Mouse (Mus musculus): ENCODE results near the gene Gemin8.

The Gemin8 gene

DNA sequence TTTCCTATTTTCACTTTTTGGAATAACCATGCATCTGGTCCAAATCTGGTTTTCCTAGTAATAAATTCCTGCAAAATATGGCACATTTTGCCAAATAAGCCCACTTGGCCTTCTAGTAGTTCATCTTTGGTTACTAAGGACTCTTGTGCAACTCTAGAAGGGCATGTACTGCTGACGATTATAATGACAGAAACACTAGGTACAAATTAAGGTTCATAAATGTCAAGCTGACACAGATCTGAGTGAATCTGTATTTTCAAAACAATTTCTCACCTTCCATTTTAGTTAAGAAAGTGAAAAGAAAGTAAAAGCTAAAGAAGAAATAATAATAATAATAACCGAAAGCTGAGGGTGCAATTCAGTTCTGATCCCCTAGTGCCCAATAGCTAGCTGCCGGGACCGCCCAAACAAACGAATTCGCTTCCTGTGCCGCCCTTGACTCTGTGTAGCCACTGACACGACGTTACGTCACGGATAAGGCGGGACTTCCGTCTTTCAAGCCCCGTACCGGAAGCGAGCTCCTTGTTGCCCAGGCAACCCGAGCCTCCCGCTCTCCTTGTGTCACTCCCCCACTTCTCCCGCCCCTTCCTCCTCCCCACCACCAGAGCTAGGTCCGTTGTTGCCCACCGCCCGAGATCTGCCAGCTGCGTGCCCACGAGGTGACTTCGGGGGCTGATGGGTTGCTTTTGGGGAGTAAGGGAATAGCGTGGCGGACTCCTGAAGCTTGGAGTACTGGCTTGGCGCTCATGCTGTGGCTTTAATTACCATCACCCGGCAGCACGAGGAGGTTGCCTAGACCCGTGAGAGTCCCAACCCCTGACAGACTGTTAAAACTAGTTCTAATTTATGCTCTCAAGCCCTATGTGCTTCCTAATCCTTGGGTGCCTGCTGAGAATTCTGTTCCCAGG lies at the start of gene Gemin8:
Gene Gemin8, plus strand, starts transcription at position 563 of the 908 bp plus-strand sequence.
- peak; percentile 98 for DNase-seq

DNA sequence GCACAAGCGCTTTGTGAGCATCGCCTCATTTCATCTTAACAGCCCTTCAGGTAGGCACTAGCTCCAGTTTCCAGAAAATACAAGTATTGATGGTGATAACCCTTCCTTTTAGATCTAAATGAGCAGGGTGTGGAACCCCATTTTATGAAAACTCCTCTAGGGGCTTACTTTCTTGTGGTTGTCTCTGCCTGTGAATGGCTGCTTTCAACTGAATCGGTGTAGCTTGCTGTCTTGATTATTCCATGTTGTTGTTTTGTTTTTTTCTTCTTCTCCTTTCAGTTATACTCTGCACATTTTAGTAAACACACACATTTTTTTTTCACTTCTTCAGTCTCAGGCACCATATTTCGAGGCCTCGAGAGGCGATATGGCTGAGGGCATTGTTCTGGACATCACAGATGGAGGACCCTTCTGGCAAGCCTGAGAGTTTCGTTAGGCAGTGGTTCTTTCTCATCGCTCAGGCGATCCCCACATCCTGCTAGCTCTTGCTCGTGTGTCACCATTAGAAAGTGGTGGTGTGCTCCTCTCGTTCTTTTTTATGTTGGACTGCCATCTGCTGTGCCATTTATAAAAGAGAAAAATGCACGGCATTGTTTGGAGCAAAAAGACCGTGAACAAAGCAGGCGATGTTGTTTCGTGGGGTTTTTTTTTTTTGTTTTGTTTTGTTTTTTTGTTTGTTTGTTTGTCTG lies 23.0 kb upstream of the Gemin8 start:
- no peak for DNase-seq

DNA sequence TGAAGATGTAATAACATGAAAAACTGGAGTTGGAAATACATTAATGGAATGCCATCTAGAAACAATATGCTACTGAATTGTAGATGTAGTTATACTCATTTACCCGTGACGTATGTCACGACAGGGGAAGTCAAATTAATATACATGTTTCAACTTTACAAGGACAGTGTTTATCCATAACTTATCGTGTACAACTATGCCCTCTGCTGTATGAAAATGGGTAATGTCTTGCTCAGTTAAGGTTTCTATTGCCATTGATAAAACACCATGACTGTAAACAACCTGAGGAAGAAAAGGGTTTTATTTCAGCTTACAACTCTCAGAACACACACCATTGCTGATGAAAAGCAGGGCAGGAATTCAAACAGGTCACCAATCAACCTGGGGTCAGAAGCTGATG lies 7.5 kb upstream of the Gemin8 start:
- DNase-seq, result peak; percentile 15

DNA sequence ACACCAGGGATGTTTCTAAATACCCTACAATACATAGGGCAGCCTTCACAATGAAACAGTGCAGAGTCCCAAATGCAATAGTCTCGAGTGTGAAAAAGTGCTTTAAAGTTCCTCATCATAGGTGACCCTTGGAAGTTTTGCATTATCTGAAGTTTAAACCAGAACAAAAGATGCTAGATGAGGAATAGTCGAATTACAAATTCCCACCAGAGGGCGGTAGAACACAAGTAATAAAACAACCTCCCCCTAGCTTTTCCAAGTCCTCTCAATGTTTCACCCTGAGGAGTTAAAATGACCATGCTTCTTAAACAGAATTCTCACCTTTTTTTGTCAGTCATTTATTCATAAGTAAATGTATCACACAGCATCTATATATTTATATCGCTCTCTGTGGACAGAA lies 2.9 kb upstream of the Gemin8 start:
- DNase-seq, result peak; percentile 54

DNA sequence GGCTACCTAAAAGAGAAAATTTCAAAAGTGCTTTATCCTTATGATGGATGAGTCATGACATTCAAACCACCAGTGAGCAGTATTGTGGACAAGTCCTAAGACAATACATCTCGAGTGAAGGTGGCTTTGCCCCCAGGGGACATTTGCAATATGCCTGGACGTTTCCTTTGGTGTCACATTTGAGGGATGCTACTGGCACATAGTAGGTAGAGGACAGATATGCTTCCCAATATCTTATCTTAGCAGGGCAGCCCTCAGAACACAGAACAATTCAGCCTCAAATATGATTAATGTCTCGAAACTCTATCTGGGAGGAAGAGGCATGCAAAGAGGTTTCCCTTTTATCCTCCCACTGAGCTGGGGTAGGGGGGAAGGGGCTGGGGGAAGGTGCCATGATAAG lies 2.3 kb upstream of the Gemin8 start:
- DNase-seq, result no peak

DNA sequence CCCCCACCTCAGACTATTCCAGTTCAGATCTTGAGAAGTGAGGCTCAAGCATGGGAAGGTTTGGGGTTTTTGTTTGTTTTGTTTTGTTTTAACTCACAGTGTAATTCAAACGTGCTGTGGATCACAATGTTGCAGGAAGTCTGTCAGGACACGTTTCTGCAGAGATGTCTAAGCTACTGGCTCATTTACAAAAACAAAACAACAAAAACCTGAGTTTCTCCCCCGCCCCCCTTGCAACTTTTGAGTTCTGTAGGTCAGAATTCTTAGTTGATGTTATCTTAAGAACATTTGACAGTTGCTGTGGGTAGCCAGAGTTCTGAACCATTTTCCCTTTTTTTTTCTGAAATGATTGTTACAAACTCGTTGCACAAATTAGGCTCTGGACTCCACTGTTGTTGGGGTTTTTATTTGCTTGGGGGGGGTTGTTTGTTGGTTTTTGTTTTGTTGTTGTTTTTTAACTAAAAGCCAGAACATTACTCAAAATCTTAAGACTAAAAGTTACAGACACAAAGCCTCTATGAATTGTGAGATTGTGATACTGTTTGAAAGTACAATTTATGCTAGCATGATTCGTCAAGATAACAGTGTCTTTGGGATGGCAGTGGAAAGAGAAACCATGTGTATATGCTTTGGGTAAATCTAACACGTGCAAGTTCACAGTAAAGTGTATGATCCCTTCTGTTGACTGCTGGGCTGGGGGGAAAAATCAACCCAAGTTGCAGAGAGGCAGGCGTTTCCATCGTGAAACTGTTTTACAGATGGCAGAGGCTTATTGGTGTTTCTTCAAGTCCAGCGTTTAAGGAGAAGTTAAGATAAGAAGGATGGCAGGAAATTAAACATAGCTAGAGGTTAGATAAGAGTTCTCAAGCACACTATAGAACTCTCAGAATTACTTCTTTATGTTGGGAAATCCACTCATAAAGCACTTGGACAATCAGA lies 815 bp downstream of the Gemin8 start:
- DNase-seq, result no peak

DNA sequence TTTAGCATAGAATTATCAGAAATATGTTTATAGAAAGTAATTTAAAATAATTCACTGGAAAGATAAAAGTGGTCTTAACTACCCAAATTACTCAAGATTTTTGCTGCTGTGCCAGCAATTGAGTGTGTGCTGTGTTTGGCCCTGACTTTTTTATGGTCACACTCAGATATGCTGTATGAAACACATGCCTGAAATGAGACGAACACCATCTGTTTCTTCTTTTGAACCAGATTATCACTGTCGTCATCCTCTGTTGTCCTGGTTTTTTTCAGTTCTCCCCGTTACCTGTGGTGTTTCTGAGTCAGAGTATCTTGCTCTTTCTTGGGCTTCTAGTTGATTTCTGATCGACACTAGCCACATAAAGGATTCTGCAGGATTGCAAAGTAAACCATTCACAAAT lies 1.8 kb downstream of the Gemin8 start:
- no peak for DNase-seq

DNA sequence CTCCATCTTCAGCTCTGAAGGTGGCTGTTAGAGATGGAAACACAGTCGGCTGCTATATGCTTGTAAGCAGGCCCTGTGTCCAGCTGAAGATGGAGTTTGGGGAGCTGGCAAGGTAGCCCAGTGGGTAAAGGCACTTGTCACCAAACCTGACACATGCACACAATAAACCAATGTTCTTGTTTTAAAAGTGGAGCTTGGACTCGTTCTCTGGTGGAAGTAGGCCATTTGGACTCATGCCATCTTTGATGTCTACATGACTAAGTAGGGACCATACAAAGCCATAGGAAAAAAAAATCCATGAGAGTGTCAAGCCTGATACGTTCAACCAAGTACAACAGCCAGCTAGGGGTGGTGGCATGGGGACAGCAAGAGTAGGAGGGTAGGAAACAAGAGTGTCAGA lies 2.4 kb downstream of the Gemin8 start:
- no peak for DNase-seq

DNA sequence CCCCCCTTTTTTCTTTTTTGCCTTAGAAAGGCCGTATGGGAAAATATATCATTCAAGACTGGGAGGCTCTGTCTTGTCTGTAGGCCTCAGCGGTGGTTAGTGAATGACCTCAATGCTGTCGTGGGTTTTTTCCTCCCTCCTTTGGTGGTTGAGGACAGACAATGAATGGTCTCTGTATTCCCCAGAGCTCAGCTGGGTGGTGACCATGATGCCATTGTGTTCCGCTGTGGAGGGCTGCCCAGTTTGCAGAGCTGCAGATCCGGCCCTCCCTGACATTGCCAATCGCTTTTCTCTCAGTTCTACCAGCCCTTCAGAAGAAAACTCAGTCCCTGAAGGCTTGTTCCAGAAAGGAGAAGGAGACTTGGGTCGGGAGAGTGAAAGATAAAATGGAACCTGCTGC lies 3.5 kb downstream of the Gemin8 start:
- DNase-seq, result peak; percentile 15

DNA sequence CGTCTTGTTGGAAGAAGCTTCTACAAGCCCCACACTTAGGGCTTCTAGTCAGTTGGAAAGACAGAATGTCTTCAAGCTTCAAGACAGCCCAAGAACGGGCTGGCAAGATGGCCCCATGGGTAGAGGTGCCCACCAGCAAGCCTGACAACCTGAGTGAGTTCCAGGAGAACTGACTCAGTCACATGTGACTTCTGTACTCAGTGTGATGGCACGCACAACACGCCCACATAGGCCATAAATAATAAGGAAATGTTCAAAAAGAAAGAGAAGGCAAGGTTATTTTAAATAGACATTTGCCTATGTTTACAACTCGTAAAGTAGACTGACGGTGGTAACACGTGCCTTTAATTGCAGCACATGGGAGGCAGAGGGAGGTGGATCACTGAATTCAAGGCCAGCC lies 7.7 kb downstream of the Gemin8 start:
- DNase-seq, result no peak

DNA sequence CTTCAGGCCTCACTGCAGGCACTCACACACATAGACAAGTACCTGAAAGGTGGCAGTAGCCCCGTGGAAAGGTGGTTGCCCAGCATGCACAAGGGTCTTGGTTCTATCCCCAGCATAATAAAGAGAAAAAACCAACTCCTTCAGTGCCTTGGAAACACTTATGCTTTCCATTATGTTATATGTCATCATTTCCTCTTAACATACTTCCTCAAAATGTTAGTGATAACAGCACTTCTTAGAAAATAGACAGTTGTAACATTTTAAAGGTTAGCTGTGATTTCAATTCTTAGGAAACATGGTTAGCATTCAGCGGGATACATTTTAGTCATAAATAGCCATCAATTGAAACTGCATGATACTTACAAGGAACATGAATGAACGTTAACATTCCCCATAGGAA lies 12.8 kb downstream of the Gemin8 start:
- no peak for DNase-seq

DNA sequence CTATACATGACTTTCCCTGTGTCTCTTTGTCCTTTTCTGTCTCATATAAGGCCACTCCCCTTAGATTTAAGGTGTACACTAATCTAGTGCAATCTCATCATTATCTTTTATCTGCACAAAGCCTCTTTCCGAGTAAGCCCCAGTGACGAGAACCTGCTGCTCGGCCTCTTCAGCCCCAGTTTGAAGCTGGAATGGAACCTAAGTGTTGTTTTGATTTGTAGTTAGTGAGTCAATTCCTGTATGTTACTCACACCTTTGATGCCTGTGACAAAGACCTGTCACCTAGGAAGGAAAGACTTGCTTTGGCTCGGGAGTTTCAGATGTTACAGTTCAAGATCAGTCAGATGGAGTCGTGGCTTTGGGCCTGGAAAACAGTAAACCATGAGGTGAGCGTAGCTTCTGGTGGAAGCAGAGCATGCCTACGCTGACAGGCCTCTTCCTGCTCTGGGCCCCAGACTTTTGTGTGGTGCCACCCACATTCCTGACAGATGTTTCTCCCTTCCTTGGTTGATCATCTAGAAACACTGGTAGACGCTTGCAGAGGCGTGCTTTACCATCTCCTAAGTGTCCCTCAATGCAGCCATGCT lies 15.2 kb downstream of the Gemin8 start:
- no peak for DNase-seq

DNA sequence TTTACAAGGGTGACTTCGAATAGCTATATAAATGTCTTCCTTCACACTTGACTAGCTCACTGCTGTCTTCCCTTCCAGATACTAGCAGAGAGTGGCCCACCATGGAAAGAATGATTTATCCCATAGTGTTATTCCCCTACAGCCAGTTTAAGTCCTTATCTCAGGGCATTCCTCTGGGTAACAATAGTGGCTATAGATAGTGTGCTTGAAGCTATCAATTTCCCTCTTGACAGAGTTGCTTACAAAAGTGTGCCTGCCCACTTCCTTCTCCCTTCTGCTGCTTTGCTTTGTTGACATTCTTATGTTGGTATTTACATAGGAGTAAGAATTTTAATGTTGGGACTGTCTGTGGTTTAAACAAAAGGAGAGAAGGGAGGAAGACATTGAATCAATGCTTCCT lies 17.5 kb downstream of the Gemin8 start:
- DNase-seq, result no peak

DNA sequence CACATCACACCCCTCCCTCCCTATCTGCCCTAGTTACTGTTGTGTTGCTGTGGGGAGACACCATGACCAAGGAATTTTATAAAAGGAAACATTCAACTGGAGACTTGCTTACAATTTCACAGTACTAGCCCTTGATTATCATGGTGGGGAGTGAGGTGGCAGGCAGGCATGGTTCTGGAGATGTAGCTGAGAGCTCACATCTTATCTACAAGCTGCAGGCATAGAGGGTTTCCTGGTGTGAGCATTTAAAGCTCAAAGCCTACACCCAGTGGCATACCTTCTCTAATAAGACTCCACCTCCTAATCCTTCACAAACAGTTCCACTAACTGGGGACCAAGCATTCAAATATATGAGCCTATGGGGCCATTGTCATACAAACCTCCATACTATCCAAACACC lies 26.1 kb downstream of the Gemin8 start:
- DNase-seq, result no peak

DNA sequence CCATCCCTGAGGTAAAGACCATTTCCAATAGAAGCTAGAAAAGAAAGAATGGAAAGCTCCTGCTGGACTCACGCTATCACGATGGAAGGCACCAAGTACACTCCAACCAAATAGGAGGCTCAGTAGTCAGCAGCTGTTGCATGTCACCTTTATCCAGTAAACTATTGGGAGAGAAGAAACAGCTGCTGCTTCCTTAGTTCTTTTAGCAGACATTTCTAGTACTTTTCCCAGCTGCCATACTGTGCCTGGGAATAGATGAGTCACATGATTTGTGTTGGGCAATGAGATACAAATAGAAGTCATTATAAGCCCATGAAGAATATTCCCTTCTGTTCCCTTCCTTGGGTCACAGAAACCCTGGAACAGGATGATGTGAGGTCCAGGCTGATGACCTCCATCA lies 28.0 kb downstream of the Gemin8 start:
- peak; percentile 47 for DNase-seq

DNA sequence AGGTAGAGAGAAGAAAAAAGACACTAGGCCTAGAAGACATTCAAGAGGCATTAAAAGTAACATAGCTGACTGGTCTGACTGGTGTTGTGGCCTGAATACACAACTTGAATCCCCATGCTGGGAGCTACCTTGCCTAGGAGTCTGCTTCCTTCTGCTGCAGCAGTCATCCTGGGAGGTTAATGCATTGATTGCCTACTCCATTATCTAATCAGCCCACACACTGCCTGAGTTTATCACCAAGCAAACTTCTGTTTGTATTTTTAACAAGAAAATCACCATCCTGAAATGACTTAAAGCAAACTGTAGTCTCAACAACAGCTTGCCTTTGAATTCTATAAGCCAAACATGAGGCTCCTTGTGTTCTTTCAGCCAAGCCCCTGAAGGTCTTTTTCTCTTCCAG lies 29.6 kb downstream of the Gemin8 start:
- DNase-seq, result no peak

DNA sequence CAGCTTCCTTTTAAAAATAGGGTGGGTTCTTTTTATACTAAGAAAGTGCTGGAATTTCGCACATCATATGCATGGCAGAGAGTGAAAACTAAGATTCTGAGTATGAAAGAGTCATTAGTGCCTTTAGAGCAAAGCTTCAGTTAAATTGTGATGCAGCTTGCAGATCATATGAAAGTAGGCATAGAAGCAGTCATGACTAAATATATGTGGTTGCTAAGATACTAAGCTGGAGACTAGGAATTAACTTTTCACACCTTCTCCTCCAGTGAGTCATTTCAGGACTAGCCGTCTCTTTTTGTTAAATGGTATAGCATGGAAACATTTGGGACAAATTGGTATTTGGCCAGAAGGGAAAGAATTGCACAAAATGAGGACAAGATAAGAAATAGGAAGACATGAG lies 44.3 kb downstream of the Gemin8 start:
- DNase-seq, result no peak

DNA sequence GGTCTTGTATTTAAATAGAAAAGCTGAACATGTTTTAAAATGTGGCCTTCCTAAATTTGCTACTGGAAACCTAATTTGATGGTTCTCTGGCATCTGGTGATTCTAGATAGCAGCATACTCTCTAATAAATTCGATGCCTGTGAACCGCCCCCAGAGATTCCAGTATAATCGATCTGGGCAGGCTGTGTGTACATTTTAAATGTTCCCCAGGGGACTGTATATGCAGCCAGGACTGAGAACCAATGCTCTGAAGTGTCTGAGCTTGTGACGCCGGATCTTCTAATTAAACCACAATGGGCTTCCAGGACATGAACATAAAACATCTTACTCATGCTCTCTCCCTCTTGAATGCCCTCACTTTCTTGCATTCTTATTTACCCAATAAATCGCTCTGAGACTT lies 46.0 kb downstream of the Gemin8 start:
- no peak for DNase-seq

DNA sequence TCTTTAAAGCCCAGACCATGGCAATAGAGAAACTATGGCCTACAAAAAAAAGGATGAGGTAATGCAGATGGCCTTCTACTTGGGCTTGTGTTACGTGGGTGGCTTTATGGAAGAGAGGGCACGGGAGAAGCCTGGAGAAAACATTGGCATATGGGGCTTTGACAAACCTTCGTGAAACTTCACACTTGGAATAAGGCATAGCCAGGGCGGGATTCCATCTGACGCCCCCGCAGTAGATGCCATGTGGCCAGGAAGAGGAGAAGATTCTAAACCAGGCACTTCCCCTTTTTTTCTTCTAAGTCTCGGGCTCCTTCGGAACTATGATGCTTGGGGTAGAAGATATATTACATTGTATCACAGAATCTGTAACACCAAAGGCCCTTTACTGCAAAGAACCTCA lies 46.5 kb downstream of the Gemin8 start:
- DNase-seq, result no peak

DNA sequence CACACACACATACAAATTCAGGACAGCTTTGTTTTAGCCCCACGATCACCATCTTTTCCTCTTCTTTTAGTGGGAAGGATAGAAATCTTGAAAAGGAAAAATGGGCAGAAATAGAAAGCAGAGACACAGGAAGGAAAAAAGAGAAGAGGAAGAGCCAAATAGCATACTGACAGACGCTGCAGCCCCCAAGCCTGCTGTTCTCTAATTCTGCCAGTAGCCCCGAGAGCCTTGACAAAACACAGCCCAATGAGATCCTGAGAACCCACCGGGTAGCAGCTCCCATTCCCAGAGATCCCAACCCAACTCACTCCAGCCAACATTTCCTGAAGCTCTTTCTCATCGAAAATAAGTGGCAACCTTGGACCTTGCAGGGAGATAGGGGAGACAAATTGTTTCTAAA lies 49.1 kb downstream of the Gemin8 start:
- DNase-seq, result no peak

DNA sequence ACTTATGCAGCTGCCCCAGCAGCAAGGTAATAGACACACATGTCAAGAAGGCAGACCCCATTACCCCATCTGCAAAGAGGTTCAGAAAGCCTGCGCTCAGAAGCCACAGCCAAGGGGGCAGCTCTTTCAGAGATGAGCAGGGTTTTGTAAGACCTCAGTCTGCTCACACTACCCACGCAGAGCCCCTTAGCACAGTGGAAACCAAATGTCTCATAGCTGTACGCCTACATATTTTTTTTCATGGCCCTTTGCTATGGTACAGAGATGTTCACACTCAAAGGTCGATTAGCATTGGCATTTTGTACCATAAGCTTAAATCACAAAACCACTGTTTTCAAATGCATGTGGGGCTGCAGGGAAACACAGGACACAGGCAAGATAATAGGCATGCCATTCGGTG lies 56.6 kb downstream of the Gemin8 start:
- DNase-seq, result no peak

DNA sequence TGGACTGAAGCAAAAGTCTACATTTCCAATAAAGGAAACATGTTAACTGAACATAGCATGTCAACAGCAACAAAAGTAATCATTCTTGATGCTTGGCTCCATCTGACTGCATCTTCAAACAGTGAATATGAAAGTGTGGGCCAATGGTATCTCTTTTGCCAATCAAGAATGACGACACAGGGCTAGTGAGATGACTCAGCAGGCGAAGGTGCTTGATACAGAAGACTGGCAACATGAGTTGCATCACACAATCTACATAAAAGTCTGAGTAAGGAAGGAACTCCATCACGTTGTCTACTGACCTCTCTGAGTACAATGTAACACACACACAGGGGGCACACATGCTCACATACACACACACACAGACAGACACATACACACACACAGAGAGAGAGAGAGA lies 59.5 kb downstream of the Gemin8 start:
- DNase-seq, result no peak
